ENCODE assay signal across 13 mouse cellular contexts in the genomic region with DNA sequence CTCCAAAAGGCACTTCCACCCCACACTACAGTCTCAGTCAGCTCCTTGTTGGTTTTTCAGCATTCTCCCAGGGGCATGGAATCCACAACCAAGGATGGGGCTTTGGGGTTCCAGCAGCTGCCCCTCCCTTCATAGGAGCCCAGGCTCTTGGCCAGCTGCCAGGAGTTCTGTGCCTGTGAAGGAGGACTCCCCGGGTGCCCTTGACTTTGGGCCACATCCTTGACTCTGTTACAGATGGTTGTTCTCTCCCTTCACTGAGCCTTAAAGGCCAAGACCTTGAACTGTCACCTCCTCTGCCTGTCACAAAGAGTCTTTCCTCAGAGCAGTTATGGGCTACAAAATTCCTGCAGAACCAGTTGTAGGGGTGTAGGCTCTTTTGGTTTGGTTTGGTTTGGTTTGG. TPM values are rescaled to one million over a fixed set of nuclear protein-coding genes. Genes with fewer than 3 reads are reported as not detected.
DNase-seq lines count a peak whose midpoint lies in the region; ATAC-seq lines count a peak whose summit lies in the region.
"Had no signal": no experiment of that assay in that cellular context is flagged by ENCODE, and none has a peak within 500 bp of the region (broad histone marks: within the 10 kb centered on the region; RNA-seq: fewer than 3 reads in every experiment).

No protein-coding gene starts in this region.

- no peaks in the 10 kb centered on the region for H3K36me3 ChIP-seq in kidney, embryonic 15.5 days
- H3K36me3 ChIP-seq in kidney, embryonic 14.5 days (ENCODE audit: control insufficient read depth, insufficient read depth, low read length): no peaks in the 10 kb centered on the region
- H3K36me3 ChIP-seq in hindbrain, embryonic 12.5 days: no peaks in the 10 kb centered on the region
- H3K36me3 ChIP-seq: hindbrain, embryonic 13.5 days; liver, embryonic 13.5 days; stomach, embryonic 15.5 days had no signal

- H3K4me3 ChIP-seq in kidney, embryonic 15.5 days (replicated peaks): no peak overlapping the region
- H3K4me3 ChIP-seq in kidney, embryonic 14.5 days (ENCODE audit: low read length): no peak overlapping the region
- H3K4me3 ChIP-seq in hindbrain, embryonic 12.5 days: no peak overlapping the region
- H3K4me3 ChIP-seq: hindbrain, embryonic 13.5 days; liver, embryonic 13.5 days; stomach, embryonic 15.5 days had no signal

- H3K4me1 ChIP-seq in kidney, embryonic 15.5 days: 0 out of 2 replicates have a peak, but pooled peaks cover 5% of the 10 kb centered on the region
- H3K4me1 ChIP-seq in kidney, embryonic 14.5 days (ENCODE audit: control insufficient read depth, insufficient read depth, low read length): no peaks in the 10 kb centered on the region
- H3K4me1 ChIP-seq in hindbrain, embryonic 12.5 days: peaks cover 4% of the 10 kb centered on the region; the same call in 1 of the 2 replicates
- H3K4me1 ChIP-seq: liver, embryonic 13.5 days; stomach, embryonic 15.5 days had no signal

- DNase-seq in kidney, adult 11 months: peak; percentile 22
- peak; percentile 67 to 71 for DNase-seq in adrenal gland, adult 18-20 months (ENCODE audit: low spot score in 2 of 2)
- DNase-seq in lung, postnatal 36 days: peak; percentile 63
- DNase-seq in embryo, embryonic 9.5 days (ENCODE audit: extremely low spot score): no peak
- DNase-seq in thymus, postnatal 10 days (ENCODE audit: low spot score in 2 of 2): no peak
- DNase-seq: heart, adult 18-20 months; liver, embryonic 13.5 days; right cerebral cortex, adult 18-20 months had no signal

- no peak overlapping the region for H3K4me2 ChIP-seq in kidney, embryonic 15.5 days
- no peak overlapping the region for H3K4me2 ChIP-seq in kidney, embryonic 14.5 days (replicated peaks; ENCODE audit: low read depth, low read length)
- H3K4me2 ChIP-seq in hindbrain, embryonic 12.5 days (replicated peaks): no peak overlapping the region
- H3K4me2 ChIP-seq: hindbrain, embryonic 13.5 days; liver, embryonic 13.5 days; stomach, embryonic 15.5 days had no signal

- H3K27me3 ChIP-seq in kidney, embryonic 15.5 days: no peaks in the 10 kb centered on the region
- H3K27me3 ChIP-seq in kidney, embryonic 14.5 days (ENCODE audit: control insufficient read depth, insufficient read depth, low read length): no peaks in the 10 kb centered on the region
- no peaks in the 10 kb centered on the region for H3K27me3 ChIP-seq in hindbrain, embryonic 12.5 days
- H3K27me3 ChIP-seq: hindbrain, embryonic 13.5 days; liver, embryonic 13.5 days; stomach, embryonic 15.5 days had no signal

- no peak for ATAC-seq in kidney, embryonic 15.5 days (replicated peaks; ENCODE audit: low FRiP score)
- ATAC-seq in kidney, embryonic 14.5 days (ENCODE audit: low FRiP score, low TSS enrichment): no peak
- no peak for ATAC-seq in hindbrain, embryonic 12.5 days (ENCODE audit: low FRiP score)

- WGBS in kidney, embryonic 15.5 days: 7% methylated on average over 1 of the region's 1 CpGs
- WGBS in kidney, embryonic 14.5 days: 5% methylated on average over 1 of the region's 1 CpGs
- WGBS in hindbrain, embryonic 12.5 days: 50% methylated on average over 1 of the region's 1 CpGs

- no peak overlapping the region for H3K9ac ChIP-seq in kidney, embryonic 15.5 days
- peak overlapping the region; percentile 1; the same call in 1 of the 2 replicates for H3K9ac ChIP-seq in kidney, embryonic 14.5 days (ENCODE audit: low read depth, low read length)
- no peak overlapping the region for H3K9ac ChIP-seq in hindbrain, embryonic 12.5 days
- H3K9ac ChIP-seq: hindbrain, embryonic 13.5 days; liver, embryonic 13.5 days; stomach, embryonic 15.5 days had no signal

- H3K9me3 ChIP-seq in kidney, embryonic 15.5 days (replicated peaks): no peaks in the 10 kb centered on the region
- H3K9me3 ChIP-seq in kidney, embryonic 14.5 days (ENCODE audit: control insufficient read depth, low read length): no peaks in the 10 kb centered on the region
- H3K9me3 ChIP-seq in hindbrain, embryonic 12.5 days (replicated peaks): no peaks in the 10 kb centered on the region
- H3K9me3 ChIP-seq: hindbrain, embryonic 13.5 days; liver, embryonic 13.5 days; stomach, embryonic 15.5 days had no signal

- no peak overlapping the region for H3K27ac ChIP-seq in kidney, embryonic 15.5 days
- no peak overlapping the region for H3K27ac ChIP-seq in kidney, embryonic 14.5 days (ENCODE audit: low read depth, low read length)
- no peak overlapping the region for H3K27ac ChIP-seq in hindbrain, embryonic 12.5 days
- H3K27ac ChIP-seq: hindbrain, embryonic 13.5 days; liver, embryonic 13.5 days; stomach, embryonic 15.5 days had no signal

RNA-seq across cellular contexts. Expression of a gene that starts 13.8 kb away (rescaled TPM):
- 5.4 and 6.0 TPM in 2 replicates for polyA plus RNA-seq in kidney, embryonic 15.5 days (2015; fragmentation: Nextera tagmentation; extraction: Ambion mirVana)
- total RNA-seq in adrenal gland, adult 18-20 months (2021): 1 to 10 TPM; 4.5 to 5.1 TPM
- polyA plus RNA-seq in kidney, embryonic 14.5 days (2014; fragmentation: Nextera tagmentation; extraction: Ambion mirVana): 3.0 and 6.2 TPM in 2 replicates
- 10.0 and 10.6 TPM in 2 replicates for polyA plus RNA-seq in hindbrain, embryonic 12.5 days (2016; fragmentation: Nextera tagmentation; extraction: Ambion mirVana)

RNA-seq across cellular contexts. Expression of a gene that starts 33.3 kb away (rescaled TPM):
- 0.52 TPM in 1 of 2 replicates, not detected in the other for polyA plus RNA-seq in kidney, embryonic 15.5 days (2015; fragmentation: Nextera tagmentation; extraction: Ambion mirVana)
- 1 to 10 TPM; 1.4 to 2.8 TPM for total RNA-seq in adrenal gland, adult 18-20 months (2021)
- polyA plus RNA-seq in kidney, embryonic 14.5 days (2014; fragmentation: Nextera tagmentation; extraction: Ambion mirVana): 0.37 and 0.53 TPM in 2 replicates
- polyA plus RNA-seq in hindbrain, embryonic 12.5 days (2016; fragmentation: Nextera tagmentation; extraction: Ambion mirVana): 3.7 and 4.0 TPM in 2 replicates
- polyA plus RNA-seq: liver, embryonic 13.5 days had no signal

RNA-seq across cellular contexts. Expression of a gene that starts 35.1 kb away (rescaled TPM):
- 62.0 and 64.0 TPM in 2 replicates for polyA plus RNA-seq in kidney, embryonic 15.5 days (2015; fragmentation: Nextera tagmentation; extraction: Ambion mirVana)
- total RNA-seq in adrenal gland, adult 18-20 months (2021): 10 to 100 TPM; 54.4 to 63.2 TPM
- 51.9 and 73.0 TPM in 2 replicates for polyA plus RNA-seq in kidney, embryonic 14.5 days (2014; fragmentation: Nextera tagmentation; extraction: Ambion mirVana)
- polyA plus RNA-seq in hindbrain, embryonic 12.5 days (2016; fragmentation: Nextera tagmentation; extraction: Ambion mirVana): 52.5 and 54.3 TPM in 2 replicates

Comparison
In these comparisons a context has a peak if more than half of its experiments do, and no peak if none do; other contexts are left out.
1. DNase-seq: peak in kidney, adult 11 months (single experiment), adrenal gland, adult 18-20 months (2 of 2) and lung, postnatal 36 days (single experiment); none in embryo, embryonic 9.5 days (single experiment) and thymus, postnatal 10 days (0 of 2).